Mouse (Mus musculus) stomach, embryonic 16.5 days (tissue): ENCODE results near the gene Clip1. TPM values are rescaled to one million over a fixed set of nuclear protein-coding genes. Genes with fewer than 3 reads are reported as not detected.
A peak's percentile ranks its signal among the peaks of the same experiment; 100 is the strongest.

Experiments
- ATAC-seq: fragments of 200-750 bp; cut with Nextera tagmentation; 2 replicates; pipeline ENCODE4 v1.8.0; 2017; ENCODE audit warnings: moderate number of reproducible peaks, moderate TSS enrichment; ENCODE audit not compliant: insufficient read depth, low FRiP score
- H3K27ac ChIP-seq: fragments of 300-500 bp; sonication (generic); 2 replicates; pipeline ENCODE4 v1.5.1; 2014; ENCODE audit warnings: low read length
- H3K27me3 ChIP-seq: fragments of 300-500 bp; sonication (generic); 2 replicates; pipeline ENCODE4 v1.6.1; 2014; ENCODE audit warnings: low read length, control low read depth, mixed read lengths; ENCODE audit not compliant: control insufficient read depth, insufficient read depth
- H3K36me3 ChIP-seq: fragments of 300-500 bp; sonication (generic); 2 replicates; pipeline ENCODE4 v1.6.1; 2014; ENCODE audit warnings: low read length; ENCODE audit not compliant: control insufficient read depth, insufficient read depth
- H3K4me1 ChIP-seq: fragments of 300-500 bp; sonication (generic); 2 replicates; pipeline ENCODE4 v1.6.1; 2014; ENCODE audit warnings: low read length, control low read depth, mixed read lengths; ENCODE audit not compliant: control insufficient read depth, insufficient read depth
- H3K4me2 ChIP-seq: fragments of 300-500 bp; sonication (generic); 2 replicates; pipeline ENCODE4 v1.6.1; 2014; ENCODE audit warnings: low read depth, low read length, mixed read lengths
- H3K4me3 ChIP-seq: fragments of 300-500 bp; sonication (generic); replicated peaks from 2 replicates; pipeline ENCODE4 v1.5.1; 2014; ENCODE audit warnings: mild to moderate bottlenecking, low read length
- H3K9ac ChIP-seq: fragments of 300-500 bp; sonication (generic); 2 replicates; pipeline ENCODE4 v1.6.1; 2014; ENCODE audit warnings: low read length
- H3K9me3 ChIP-seq: fragments of 300-500 bp; sonication (generic); replicated peaks from 2 replicates; pipeline ENCODE4 v1.6.1; 2016; ENCODE audit warnings: low read length, control low read depth; ENCODE audit not compliant: control insufficient read depth
- WGBS: fragments of 180-500 bp; shearing (Covaris S2); extraction: QIAGEN DNeasy Blood & Tissue Kit; methylation state at CpG from one replicate; pipeline ENCODE4 v1.1.7; 2014; 5-methylcytosine and 5-hydroxymethylcytosine counted together
- polyA plus RNA-seq: library from polyadenylated mRNA; unstranded; fragments of >200 nt; fragmentation: Nextera tagmentation; extraction: Ambion mirVana; gene quantifications from 2 replicates; pipeline ENCODE4 v1.2.1, GENCODE M21; 2015

Gene Clip1
- polyA plus RNA-seq, 1 experiment from 2014 or later: 40.6 TPM

DNA sequence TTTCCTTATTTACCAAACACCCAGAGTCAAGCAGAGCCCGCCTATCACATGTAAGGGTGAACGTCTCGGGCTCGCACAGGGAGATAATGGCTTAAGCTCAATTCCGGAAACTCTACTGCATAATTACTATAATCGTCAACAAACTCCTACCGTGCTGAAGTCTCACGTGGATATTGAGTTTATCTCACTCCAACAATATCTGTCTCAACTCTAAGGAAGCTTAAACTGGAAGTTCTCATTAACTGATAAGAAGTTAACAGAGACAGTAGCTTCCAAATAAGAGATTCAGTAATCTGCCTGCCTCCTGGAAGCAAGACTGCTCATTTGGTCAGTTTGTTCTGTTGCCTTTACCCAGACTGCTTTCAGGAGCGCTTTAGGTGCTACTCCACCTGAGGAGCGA lies 53.2 kb downstream of the Clip1 start:
- Histone ChIP-seq H3K9me3 (no peaks in the 10 kb centered on the region), H3K4me3 (no peak overlapping the region), H3K27ac (no peak overlapping the region), H3K27me3 (no peaks in the 10 kb centered on the region), H3K4me1 (no peaks in the 10 kb centered on the region), H3K4me2 (no peak overlapping the region), H3K9ac (no peak overlapping the region), H3K36me3 (no peaks in the 10 kb centered on the region)
- ATAC-seq: no peak
- WGBS: 86% methylated on average over 10 of the region's 10 CpGs

- H3K36me3 ChIP-seq: peaks cover 12% of the 10 kb centered on the region
- H3K9ac ChIP-seq: no peak overlapping the region
- no peaks in the 10 kb centered on the region for H3K4me1 ChIP-seq
- H3K4me3 ChIP-seq: no peak overlapping the region
- WGBS: 23% methylated on average over 8 of the region's 8 CpGs
- H3K4me2 ChIP-seq: no peak overlapping the region
- H3K27me3 ChIP-seq: no peaks in the 10 kb centered on the region
- H3K27ac ChIP-seq: no peak overlapping the region
- H3K9me3 ChIP-seq: no peaks in the 10 kb centered on the region
- ATAC-seq: peak; percentile 53; the same call in 1 of the 2 replicates
These were observed 57.8 kb downstream of the Clip1 start for GRCm38 (mm10) chr5:123626631-123627030.

- WGBS: 84% methylated on average over 13 of the region's 13 CpGs
- H3K36me3 ChIP-seq: peaks cover 12% of the 10 kb centered on the region
- H3K27me3 ChIP-seq: no peaks in the 10 kb centered on the region
- no peak overlapping the region for H3K9ac ChIP-seq
- no peak overlapping the region for H3K27ac ChIP-seq
- H3K4me3 ChIP-seq: no peak overlapping the region
- no peaks in the 10 kb centered on the region for H3K4me1 ChIP-seq
- no peak overlapping the region for H3K4me2 ChIP-seq
- H3K9me3 ChIP-seq: no peaks in the 10 kb centered on the region
- ATAC-seq: no peak
These were observed 62.0 kb downstream of the Clip1 start for GRCm38 (mm10) chr5:123622421-123622820.

GRCm38 (mm10) chr5:123618558-123618957 lies 65.9 kb downstream of the Clip1 start:
- no peak overlapping the region for H3K27ac ChIP-seq
- no peak for ATAC-seq
- peaks cover 16% of the 10 kb centered on the region for H3K36me3 ChIP-seq
- H3K27me3 ChIP-seq: no peaks in the 10 kb centered on the region
- no peak overlapping the region for H3K4me2 ChIP-seq
- H3K9ac ChIP-seq: no peak overlapping the region
- no peaks in the 10 kb centered on the region for H3K4me1 ChIP-seq
- no peak overlapping the region for H3K4me3 ChIP-seq
- WGBS: 81% methylated on average over 2 of the region's 2 CpGs
- no peaks in the 10 kb centered on the region for H3K9me3 ChIP-seq

- Histone ChIP-seq H3K36me3 (peaks cover 12% of the 10 kb centered on the region), H3K9ac (no peak overlapping the region), H3K9me3 (no peaks in the 10 kb centered on the region), H3K4me2 (no peak overlapping the region), H3K4me1 (no peaks in the 10 kb centered on the region), H3K27me3 (no peaks in the 10 kb centered on the region), H3K4me3 (no peak overlapping the region), H3K27ac (no peak overlapping the region)
- no peak for ATAC-seq
- 92% methylated on average over 24 of the region's 24 CpGs for WGBS
These were observed 70.2 kb downstream of the Clip1 start for GRCm38 (mm10) chr5:123614246-123614645.

DNA sequence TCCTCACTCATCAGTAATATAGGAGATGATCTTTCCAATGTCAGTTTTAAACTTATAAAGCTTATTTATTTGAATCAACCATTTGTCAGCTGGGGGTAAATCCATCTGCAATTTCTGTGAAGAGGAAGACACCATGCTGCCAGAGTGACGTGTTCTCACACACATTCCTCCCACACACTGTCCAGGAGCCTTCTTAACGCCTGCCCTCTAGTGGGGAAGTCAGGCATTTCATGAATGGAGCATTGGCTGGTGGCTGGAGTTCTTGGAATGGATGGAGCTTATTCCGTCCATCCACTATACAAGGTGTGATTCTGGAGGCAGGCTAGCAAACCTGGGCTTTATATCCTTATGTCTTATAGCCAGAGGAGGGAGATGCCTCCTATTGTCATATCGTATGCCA lies 74.6 kb downstream of the Clip1 start:
- no peak overlapping the region for H3K4me3 ChIP-seq
- no peaks in the 10 kb centered on the region for H3K27me3 ChIP-seq
- peaks cover 24% of the 10 kb centered on the region for H3K36me3 ChIP-seq
- H3K4me2 ChIP-seq: no peak overlapping the region
- no peaks in the 10 kb centered on the region for H3K4me1 ChIP-seq
- H3K9ac ChIP-seq: no peak overlapping the region
- ATAC-seq: no peak
- no peaks in the 10 kb centered on the region for H3K9me3 ChIP-seq
- H3K27ac ChIP-seq: no peak overlapping the region
- 34% methylated on average over 4 of the region's 4 CpGs for WGBS

DNA sequence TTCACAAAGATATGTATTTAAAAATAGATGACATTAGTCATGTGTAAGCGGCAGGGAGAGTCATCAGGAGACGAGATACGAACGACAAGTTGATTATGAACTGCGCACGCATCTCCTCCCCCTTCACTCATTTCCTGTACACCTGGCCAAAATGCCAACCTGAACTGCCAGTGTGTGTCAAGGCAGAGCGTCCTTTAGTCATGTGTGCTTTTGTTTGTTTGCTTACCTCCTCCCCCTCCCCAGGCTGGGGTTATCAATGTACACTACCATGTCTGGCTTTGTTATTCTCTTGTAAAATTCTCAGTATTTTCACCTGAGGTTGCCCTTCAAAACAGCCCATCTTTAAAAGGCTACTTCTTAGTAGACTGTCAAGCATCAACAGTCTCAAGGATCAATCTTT lies 75.0 kb downstream of the Clip1 start:
- Histone ChIP-seq H3K4me1 (no peaks in the 10 kb centered on the region), H3K27ac (no peak overlapping the region), H3K4me3 (no peak overlapping the region), H3K36me3 (peaks cover 20% of the 10 kb centered on the region), H3K27me3 (no peaks in the 10 kb centered on the region), H3K9ac (no peak overlapping the region), H3K4me2 (no peak overlapping the region), H3K9me3 (no peaks in the 10 kb centered on the region)
- 91% methylated on average over 7 of the region's 7 CpGs for WGBS
- ATAC-seq: no peak

- H3K27ac ChIP-seq: no peak overlapping the region
- no peak overlapping the region for H3K9ac ChIP-seq
- no peak overlapping the region for H3K4me2 ChIP-seq
- H3K4me3 ChIP-seq: no peak overlapping the region
- H3K27me3 ChIP-seq: no peaks in the 10 kb centered on the region
- ATAC-seq: no peak
- peaks cover 17% of the 10 kb centered on the region; the same call in 1 of the 2 replicates for H3K36me3 ChIP-seq
- H3K9me3 ChIP-seq: no peaks in the 10 kb centered on the region
- H3K4me1 ChIP-seq: no peaks in the 10 kb centered on the region
- WGBS: 73% methylated on average over 3 of the region's 3 CpGs
These were observed 77.2 kb downstream of the Clip1 start for GRCm38 (mm10) chr5:123607211-123607669.

- Histone ChIP-seq H3K9me3 (no peaks in the 10 kb centered on the region), H3K4me1 (no peaks in the 10 kb centered on the region), H3K36me3 (peaks cover 17% of the 10 kb centered on the region; the same call in 1 of the 2 replicates), H3K4me2 (no peak overlapping the region), H3K27ac (no peak overlapping the region), H3K4me3 (no peak overlapping the region), H3K9ac (no peak overlapping the region), H3K27me3 (no peaks in the 10 kb centered on the region)
- 54% methylated on average over 11 of the region's 11 CpGs for WGBS
- ATAC-seq: no peak
These were observed 80.9 kb downstream of the Clip1 start for GRCm38 (mm10) chr5:123603496-123603895.

- Histone ChIP-seq H3K9ac (no peak overlapping the region), H3K4me2 (no peak overlapping the region), H3K4me3 (no peak overlapping the region), H3K36me3 (peaks cover 14% of the 10 kb centered on the region; the same call in 1 of the 2 replicates), H3K27me3 (no peaks in the 10 kb centered on the region), H3K4me1 (no peaks in the 10 kb centered on the region), H3K9me3 (no peaks in the 10 kb centered on the region), H3K27ac (no peak overlapping the region)
- no peak for ATAC-seq
- 87% methylated on average over 6 of the region's 6 CpGs for WGBS
These were observed 82.2 kb downstream of the Clip1 start for GRCm38 (mm10) chr5:123602174-123602573.
